Mouse (Mus musculus): ENCODE data around the gene Ypel1.

Ypel1 gene

GRCm38 (mm10) chr16:17069511-17070443 lies at the start of gene Ypel1:
TSS of gene Ypel1 (plus strand) at chr16:17069696.
- peak; percentile 55 to 62 for DNase-seq (ENCODE audit: low spot score in 2 of 2)

GRCm38 (mm10) chr16:17024469-17025148 lies 44.9 kb upstream of the Ypel1 start:
- no peak for DNase-seq (ENCODE audit: low spot score in 2 of 2)

GRCm38 (mm10) chr16:17029971-17030695 lies 39.4 kb upstream of the Ypel1 start:
- DNase-seq (ENCODE audit: low spot score in 2 of 2) = no peak

- no peak for DNase-seq (ENCODE audit: low spot score in 2 of 2)
Observed at GRCm38 (mm10) chr16:17033754-17034153, 35.7 kb upstream of the Ypel1 start.

- DNase-seq (ENCODE audit: low spot score in 2 of 2) = no peak
Observed at GRCm38 (mm10) chr16:17040716-17041115, 28.8 kb upstream of the Ypel1 start.

- no peak for DNase-seq (ENCODE audit: low spot score in 2 of 2)
Observed at GRCm38 (mm10) chr16:17041417-17041816, 28.1 kb upstream of the Ypel1 start.

GRCm38 (mm10) chr16:17044320-17044719 lies 25.2 kb upstream of the Ypel1 start:
- no peak for DNase-seq (ENCODE audit: low spot score in 2 of 2)

- DNase-seq (ENCODE audit: low spot score in 2 of 2) = no peak
Observed at GRCm38 (mm10) chr16:17045287-17045686, 24.2 kb upstream of the Ypel1 start.

GRCm38 (mm10) chr16:17049886-17050285 lies 19.6 kb upstream of the Ypel1 start:
- DNase-seq (ENCODE audit: low spot score in 2 of 2) = no peak

- no peak for DNase-seq (ENCODE audit: low spot score in 2 of 2)
Observed at GRCm38 (mm10) chr16:17052087-17052486, 17.4 kb upstream of the Ypel1 start.

GRCm38 (mm10) chr16:17053903-17054302 lies 15.6 kb upstream of the Ypel1 start:
- no peak for DNase-seq (ENCODE audit: low spot score in 2 of 2)

GRCm38 (mm10) chr16:17055584-17055983 lies 13.9 kb upstream of the Ypel1 start:
- DNase-seq (ENCODE audit: low spot score in 2 of 2) = no peak

- no peak for DNase-seq (ENCODE audit: low spot score in 2 of 2)
Observed at GRCm38 (mm10) chr16:17062338-17062737, 7.2 kb upstream of the Ypel1 start.

GRCm38 (mm10) chr16:17067552-17067951 lies 1.9 kb upstream of the Ypel1 start:
- no peak for DNase-seq (ENCODE audit: low spot score in 2 of 2)

- no peak for DNase-seq (ENCODE audit: low spot score in 2 of 2)
Observed at GRCm38 (mm10) chr16:17070716-17071115, 1.2 kb downstream of the Ypel1 start.

- DNase-seq (ENCODE audit: low spot score in 2 of 2) = no peak
Observed at GRCm38 (mm10) chr16:17073000-17073399, 3.5 kb downstream of the Ypel1 start.

GRCm38 (mm10) chr16:17076301-17076700 lies 6.8 kb downstream of the Ypel1 start:
- DNase-seq (ENCODE audit: low spot score in 2 of 2) = no peak

- DNase-seq (ENCODE audit: low spot score in 2 of 2) = no peak
Observed at GRCm38 (mm10) chr16:17076869-17077268, 7.4 kb downstream of the Ypel1 start.

GRCm38 (mm10) chr16:17078101-17078500 lies 8.6 kb downstream of the Ypel1 start:
- DNase-seq (ENCODE audit: low spot score in 2 of 2) = no peak

- DNase-seq (ENCODE audit: low spot score in 2 of 2) = no peak
Observed at GRCm38 (mm10) chr16:17082121-17082792, 12.8 kb downstream of the Ypel1 start.

GRCm38 (mm10) chr16:17085636-17086035 lies 16.1 kb downstream of the Ypel1 start:
- no peak for DNase-seq (ENCODE audit: low spot score in 2 of 2)

GRCm38 (mm10) chr16:17086241-17086640 lies 16.7 kb downstream of the Ypel1 start:
- DNase-seq (ENCODE audit: low spot score in 2 of 2) = no peak
